Comparison of ENCODE assay signal across 32 mouse cellular contexts in genomic region chr1:133653033-133653432, GRCm38 (mm10). TPM values are rescaled to one million over a fixed set of nuclear protein-coding genes. Genes with fewer than 3 reads are reported as not detected.
"Had no signal": no experiment of that assay in that cellular context is flagged by ENCODE, and none has a peak within 500 bp of the region (broad histone marks: within the 10 kb centered on the region; RNA-seq: fewer than 3 reads in every experiment).

No protein-coding gene starts in this region.

- H3K4me3 ChIP-seq: embryonic facial prominence, embryonic 10.5 days; embryonic facial prominence, embryonic 12.5 days; embryonic facial prominence, embryonic 13.5 days; embryonic facial prominence, embryonic 15.5 days; erythroblast, embryonic 14.5 days; forebrain, embryonic 10.5 days; forebrain, embryonic 12.5 days; forebrain, embryonic 13.5 days; forebrain, embryonic 15.5 days; gastrocnemius, adult 2 months; heart, adult 2 months; heart, embryonic 10.5 days had no signal

- H3K9ac ChIP-seq: embryonic facial prominence, embryonic 12.5 days; embryonic facial prominence, embryonic 13.5 days; embryonic facial prominence, embryonic 15.5 days; forebrain, embryonic 12.5 days; forebrain, embryonic 13.5 days; forebrain, embryonic 15.5 days; forebrain, postnatal 0 days had no signal

- ATAC-seq: forebrain, embryonic 13.5 days; forebrain, embryonic 14.5 days; forebrain, embryonic 15.5 days; forebrain, embryonic 16.5 days; forebrain, postnatal 0 days had no signal

- H3K27ac ChIP-seq: embryonic facial prominence, embryonic 10.5 days; embryonic facial prominence, embryonic 12.5 days; embryonic facial prominence, embryonic 13.5 days; embryonic facial prominence, embryonic 15.5 days; forebrain, embryonic 10.5 days; forebrain, embryonic 12.5 days; forebrain, embryonic 13.5 days; forebrain, embryonic 15.5 days; gastrocnemius, adult 2 months; heart, adult 2 months; heart, embryonic 10.5 days had no signal

- DNase-seq: cerebellum, adult 9-11 months; cerebellum, postnatal 10 days; cerebellum, postnatal 14 days; cerebellum, postnatal 25 days; cerebellum, postnatal 36 days; embryo, embryonic 11 days; forebrain, postnatal 0 days; gastrocnemius, adult 2 months; gastrocnemius, postnatal 10 days; gastrocnemius, postnatal 14 days; gastrocnemius, postnatal 25 days; gastrocnemius, postnatal 36 days; heart, adult 18-20 months; heart, adult 2 months had no signal

- H3K9me3 ChIP-seq: embryonic facial prominence, embryonic 10.5 days; embryonic facial prominence, embryonic 12.5 days; embryonic facial prominence, embryonic 13.5 days; embryonic facial prominence, embryonic 15.5 days; forebrain, embryonic 10.5 days; forebrain, embryonic 12.5 days; forebrain, embryonic 13.5 days; forebrain, embryonic 15.5 days; heart, embryonic 10.5 days had no signal

- H3K27me3 ChIP-seq: embryonic facial prominence, embryonic 12.5 days; embryonic facial prominence, embryonic 13.5 days; embryonic facial prominence, embryonic 15.5 days; forebrain, embryonic 12.5 days; forebrain, embryonic 13.5 days; forebrain, embryonic 15.5 days had no signal

RNA-seq across cellular contexts. Expression of gene Zbed6, which starts 7.7 kb away (rescaled TPM):
- polyA plus RNA-seq: embryonic facial prominence, embryonic 10.5 days; embryonic facial prominence, embryonic 11.5 days; embryonic facial prominence, embryonic 12.5 days; embryonic facial prominence, embryonic 13.5 days; embryonic facial prominence, embryonic 14.5 days; embryonic facial prominence, embryonic 15.5 days; erythroblast, embryonic 14.5 days; forebrain, embryonic 10.5 days; forebrain, embryonic 11.5 days; forebrain, embryonic 12.5 days; forebrain, embryonic 13.5 days; forebrain, embryonic 14.5 days; forebrain, embryonic 15.5 days; forebrain, embryonic 16.5 days; forebrain, postnatal 0 days; heart, embryonic 10.5 days; heart, embryonic 11.5 days had no signal

RNA-seq across cellular contexts. Expression of gene Lax1, which starts 36.9 kb away (rescaled TPM):
- total RNA-seq: gastrocnemius, adult 18-20 months; gastrocnemius, adult 2 months; gastrocnemius, adult 8-10 months; gastrocnemius, postnatal 36 days had no signal
- polyA plus RNA-seq: forebrain, embryonic 13.5 days; forebrain, embryonic 14.5 days; forebrain, embryonic 15.5 days; forebrain, embryonic 16.5 days had no signal
